Comparison of ENCODE assay signal across 8 mouse cellular contexts in genomic region chr14:103778533-103779151, GRCm38 (mm10).
DNase-seq lines count a peak whose midpoint lies in the region; ATAC-seq and TF ChIP-seq lines count a peak whose summit lies in the region.

No protein-coding gene starts in this region.

- H3K36me3 ChIP-seq in hindbrain, embryonic 13.5 days = no peaks in the 10 kb centered on the region
- no peaks in the 10 kb centered on the region for H3K36me3 ChIP-seq in limb, embryonic 13.5 days
- no peaks in the 10 kb centered on the region for H3K36me3 ChIP-seq in stomach, embryonic 16.5 days (ENCODE audit: control insufficient read depth, insufficient read depth, low read length)

- DNase-seq in frontal cortex, postnatal 25 days (ENCODE audit: low spot score in 2 of 2) = no peak
- DNase-seq in urinary bladder, adult 18-20 months (ENCODE audit: low spot score in 2 of 2) = no peak
- no peak for DNase-seq in thymus, postnatal 25 days

- peak overlapping the region; percentile 61 for H3K9ac ChIP-seq in hindbrain, embryonic 13.5 days
- H3K9ac ChIP-seq in limb, embryonic 13.5 days = no peak overlapping the region
- peak overlapping the region; percentile 37; the same call in 1 of the 2 replicates for H3K9ac ChIP-seq in stomach, embryonic 16.5 days (ENCODE audit: low read length)

- peaks cover 1% of the 10 kb centered on the region; the same call in 1 of the 2 replicates for H3K4me1 ChIP-seq in cortical plate, adult 2 months (ENCODE audit: control insufficient read depth, insufficient read depth, low read length)
- peaks cover 24% of the 10 kb centered on the region for H3K4me1 ChIP-seq in hindbrain, embryonic 13.5 days (replicated peaks)
- peaks cover 9% of the 10 kb centered on the region for H3K4me1 ChIP-seq in limb, embryonic 13.5 days
- peaks cover 3% of the 10 kb centered on the region; the same call in 1 of the 2 replicates for H3K4me1 ChIP-seq in stomach, embryonic 16.5 days (ENCODE audit: control insufficient read depth, insufficient read depth, low read length)

- H3K9me3 ChIP-seq in hindbrain, embryonic 13.5 days = no peaks in the 10 kb centered on the region
- no peaks in the 10 kb centered on the region for H3K9me3 ChIP-seq in limb, embryonic 13.5 days
- H3K9me3 ChIP-seq in stomach, embryonic 16.5 days (replicated peaks; ENCODE audit: control insufficient read depth, low read length) = no peaks in the 10 kb centered on the region

- H3K4me2 ChIP-seq in hindbrain, embryonic 13.5 days = peak overlapping the region; percentile 58
- H3K4me2 ChIP-seq in limb, embryonic 13.5 days (replicated peaks) = peak overlapping the region; percentile 56
- peak overlapping the region; percentile 49 for H3K4me2 ChIP-seq in stomach, embryonic 16.5 days (ENCODE audit: low read depth, low read length)

- no peaks in the 10 kb centered on the region for H3K27me3 ChIP-seq in hindbrain, embryonic 13.5 days
- H3K27me3 ChIP-seq in limb, embryonic 13.5 days = 0 out of 2 replicates have a peak, but pooled peaks cover 2% of the 10 kb centered on the region
- H3K27me3 ChIP-seq in stomach, embryonic 16.5 days (ENCODE audit: control insufficient read depth, insufficient read depth, low read length) = no peaks in the 10 kb centered on the region

- peak; percentile 63 for ATAC-seq in frontal cortex, adult (ENCODE audit: low TSS enrichment)
- ATAC-seq in hindbrain, embryonic 13.5 days (ENCODE audit: low FRiP score) = peak; percentile 83
- ATAC-seq in limb, embryonic 13.5 days (ENCODE audit: low FRiP score, low read depth) = no peak
- peak; percentile 61; the same call in 1 of the 2 replicates for ATAC-seq in stomach, embryonic 16.5 days (ENCODE audit: insufficient read depth, low FRiP score)

- no peak for TF ChIP-seq CTCF in cortical plate, adult 2 months (IDR thresholded peaks at IDR 0.05; ENCODE audit: extremely low read depth, insufficient read depth, low read length)

- WGBS in hindbrain, embryonic 13.5 days = 18% methylated on average over 13 of the region's 13 CpGs
- WGBS in limb, embryonic 13.5 days = 58% methylated on average over 13 of the region's 13 CpGs
- 44% methylated on average over 13 of the region's 13 CpGs for WGBS in stomach, embryonic 16.5 days

- TF ChIP-seq POLR2A in cortical plate, adult 2 months (IDR thresholded peaks at IDR 0.05; ENCODE audit: extremely low read depth, insufficient read depth, low read length) = no peak

- H3K4me3 ChIP-seq in cortical plate, adult 2 months (ENCODE audit: insufficient read depth, low read length) = peak overlapping the region; percentile 14
- H3K4me3 ChIP-seq in hindbrain, embryonic 13.5 days = peak overlapping the region; percentile 33
- H3K4me3 ChIP-seq in limb, embryonic 13.5 days = 0 out of 2 replicates have a peak overlapping the region, but pooled peaks have one; percentile 14
- peak overlapping the region; percentile 15 for H3K4me3 ChIP-seq in stomach, embryonic 16.5 days (replicated peaks; ENCODE audit: low read length)

- H3K27ac ChIP-seq in cortical plate, adult 2 months (ENCODE audit: insufficient read depth, low read length) = peak overlapping the region; percentile 35; the same call in 1 of the 2 replicates
- peak overlapping the region; percentile 86 for H3K27ac ChIP-seq in hindbrain, embryonic 13.5 days
- H3K27ac ChIP-seq in limb, embryonic 13.5 days = no peak overlapping the region
- H3K27ac ChIP-seq in stomach, embryonic 16.5 days (ENCODE audit: low read length) = peak overlapping the region; percentile 84
